Mouse (Mus musculus) lung, postnatal 0 days (tissue): ENCODE measurements at regions not wholly inside any gene's neighbourhood (a gene's known extent, or its start where the extent isn't known, plus 50 kb on each side); places are given as distances from the start of the nearest gene placed in this dataset.

Experiments used
- CTCF ChIP-seq: IDR thresholded peaks from 2 replicates; pipeline ENCODE4 v1.5.1; 2016; ENCODE audit warnings: antibody characterized with exemption, mild to moderate bottlenecking
- EP300 ChIP-seq: IDR thresholded peaks from 2 replicates; pipeline ENCODE4 v1.6.1; 2016; ENCODE audit warnings: antibody characterized with exemption, mild to moderate bottlenecking, control low read depth

DNA sequence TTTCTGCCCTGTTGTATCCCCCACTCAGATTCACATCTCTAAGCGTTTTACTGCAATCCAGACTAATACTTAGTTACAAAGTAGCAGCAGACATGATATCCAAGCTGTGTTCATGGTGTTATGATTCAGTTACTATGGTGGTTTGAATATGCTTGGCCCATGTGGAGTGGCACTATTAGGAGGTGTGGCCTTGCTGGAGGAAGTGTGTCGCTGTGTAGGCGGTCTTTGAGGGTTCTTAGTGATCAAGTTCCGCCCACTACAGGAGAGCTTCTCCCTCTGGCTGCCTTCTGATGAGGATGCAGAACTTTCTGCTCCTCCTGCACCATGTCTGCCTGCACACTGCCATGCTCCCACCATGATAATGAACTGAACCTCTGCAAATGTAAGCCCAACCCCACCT lies 162.8 kb downstream of the Gadd45g start:
- TF ChIP-seq CTCF (no peak), EP300 (no peak)
